Mouse (Mus musculus) NIH3T3 (cell line): ENCODE results near the gene Gm45713.

Experiments used
- DNase-seq: peaks from one replicate; pipeline ENCODE4 v3.0.0-alpha.2; 2012; ENCODE audit warnings: low read depth

The Gm45713 gene

DNA sequence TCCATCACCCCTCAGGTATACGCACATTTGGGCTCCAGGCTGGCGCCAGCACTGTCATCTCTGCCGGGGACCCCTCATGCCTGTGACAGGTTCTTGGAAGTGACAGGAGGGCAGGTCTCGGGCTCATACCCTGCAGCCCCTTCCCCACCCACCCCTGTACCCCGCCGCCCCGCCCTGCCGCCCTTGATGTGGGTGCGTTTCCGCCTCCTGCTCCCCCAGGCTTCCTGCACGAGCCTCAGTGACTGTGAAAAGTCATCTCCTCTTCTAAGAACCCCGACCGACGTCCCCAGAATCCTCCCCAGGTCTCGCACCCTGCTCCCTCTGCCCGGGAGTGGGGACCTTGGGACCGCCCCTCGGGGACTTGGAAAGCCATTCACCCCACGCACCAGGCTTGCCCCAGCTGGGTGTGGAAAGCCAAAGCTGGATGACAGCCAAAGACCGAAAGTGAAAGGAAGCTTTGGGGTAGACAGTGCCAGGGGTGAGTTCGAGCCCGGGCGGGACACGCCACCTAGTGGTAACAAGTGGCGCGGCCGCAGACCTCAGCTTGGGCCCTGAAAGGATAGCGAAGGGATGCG is at the start of gene Gm45713, which contains the start of gene Flt3l:
Gene Gm45713, minus strand, starts transcription at position 239 of the 575 bp plus-strand sequence.
Gene Flt3l, minus strand, starts transcription at position 440 of the 575 bp plus-strand sequence.
- DNase-seq, result peak; percentile 97

DNA sequence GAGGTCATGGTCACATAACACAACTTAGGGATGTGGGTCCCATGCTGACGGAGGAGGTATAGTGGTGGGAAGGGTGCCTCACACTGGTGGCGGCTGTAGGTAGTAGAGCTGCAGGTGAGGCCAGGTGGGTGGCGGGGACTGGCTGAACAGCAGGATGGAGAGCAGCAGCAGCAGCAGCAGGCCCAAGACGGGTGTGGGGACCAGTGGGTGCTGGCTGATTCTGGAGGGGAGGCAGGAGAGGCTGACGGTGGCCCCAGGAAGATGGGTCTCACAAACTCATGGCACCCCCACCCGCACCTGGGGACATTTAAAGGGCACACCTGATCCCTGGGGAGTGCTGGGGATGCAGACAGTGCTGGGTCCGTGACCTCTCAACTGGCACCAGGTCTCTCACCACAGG is 47.6 kb upstream of the Gm45713 start:
- no peak for DNase-seq

DNA sequence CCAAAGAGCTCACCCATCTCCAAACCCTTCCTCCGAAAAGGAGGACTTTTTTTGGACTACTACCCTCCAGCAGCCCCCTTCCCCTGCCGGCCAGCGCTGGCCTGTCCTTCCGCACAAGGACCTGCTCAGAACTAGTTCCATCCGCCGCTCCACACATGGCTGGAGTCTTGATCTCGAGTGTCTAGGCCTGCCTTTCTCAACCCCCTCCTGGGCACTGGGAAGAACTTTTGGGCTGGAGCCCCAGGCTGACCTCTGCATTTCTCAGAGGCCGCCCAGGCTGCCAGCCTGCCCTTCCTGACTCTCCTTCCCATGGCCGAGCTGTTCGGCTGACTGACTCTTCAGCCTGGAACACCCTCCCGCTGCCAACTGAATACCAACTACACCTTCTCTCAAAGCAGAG is 46.6 kb upstream of the Gm45713 start:
- DNase-seq, result no peak

DNA sequence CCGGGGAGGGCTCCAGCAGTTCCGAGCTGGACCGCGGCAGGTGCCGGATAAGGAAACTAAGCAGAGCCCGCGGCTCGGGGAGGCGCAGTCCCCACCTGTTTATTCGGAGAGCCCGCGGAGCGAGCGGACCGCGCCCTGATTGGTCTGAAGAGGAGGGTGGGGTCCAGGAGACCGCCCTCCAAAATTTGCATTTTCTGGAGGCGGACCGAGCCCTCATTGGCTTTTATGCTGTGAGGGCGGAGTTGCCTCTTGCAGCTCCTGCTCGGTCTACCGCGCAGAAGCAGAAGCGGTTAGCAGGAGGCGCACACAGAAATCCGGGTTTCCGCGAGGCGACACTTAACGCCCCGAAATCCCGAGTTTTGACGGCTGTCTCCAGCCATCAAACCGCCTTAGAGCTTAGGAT is 46.2 kb upstream of the Gm45713 start:
- peak; percentile 25 for DNase-seq

DNA sequence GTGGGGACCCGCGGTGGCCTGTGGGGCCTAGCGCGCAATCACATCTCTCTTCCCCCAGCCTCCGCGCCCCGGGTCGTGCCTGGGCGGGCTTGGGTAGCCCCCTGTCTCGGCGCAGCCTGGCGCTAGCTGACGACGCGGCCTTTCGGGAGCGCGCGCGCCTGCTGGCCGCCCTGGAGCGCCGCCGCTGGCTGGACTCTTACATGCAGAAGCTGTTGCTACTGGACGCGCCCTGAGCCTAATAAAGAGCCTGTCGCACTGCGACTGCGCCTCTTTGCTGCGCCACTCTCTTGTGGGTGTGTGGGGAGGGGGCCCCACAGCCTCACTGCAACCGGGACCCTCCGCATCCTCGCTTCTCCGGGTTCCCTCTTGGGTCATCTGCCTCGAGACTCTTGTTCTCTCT is 45.5 kb upstream of the Gm45713 start:
- no peak for DNase-seq

DNA sequence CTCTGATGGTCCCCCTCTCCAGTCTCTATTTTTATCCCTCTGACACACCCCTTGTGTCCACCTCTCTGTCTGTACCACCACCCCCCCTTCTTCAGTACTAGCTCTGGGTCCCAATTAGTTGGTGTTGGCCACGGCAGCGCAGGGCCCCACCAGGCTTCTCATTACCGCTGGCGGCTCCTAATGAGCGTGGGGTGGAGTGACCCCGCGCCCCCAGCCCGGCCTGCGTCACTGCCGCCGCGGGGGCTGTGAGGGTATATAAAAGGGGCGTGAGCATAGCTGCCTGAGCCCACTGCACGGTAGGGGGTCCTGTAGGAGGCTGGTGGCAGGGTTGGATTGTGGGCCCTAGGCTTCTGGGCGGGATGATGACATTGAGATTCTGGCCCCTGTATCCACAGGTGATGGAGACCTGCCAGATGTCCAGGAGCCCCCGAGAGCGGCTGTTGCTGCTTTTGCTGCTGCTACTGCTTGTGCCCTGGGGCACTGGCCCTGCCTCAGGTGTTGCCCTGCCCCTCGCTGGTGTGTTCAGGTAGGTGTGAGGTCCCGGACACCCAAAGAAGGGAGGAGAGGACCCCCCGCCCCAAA is 45.0 kb upstream of the Gm45713 start, which contains the start of gene Pth2:
Gene Pth2, plus strand, starts transcription at position 100 of the 582 bp plus-strand sequence.
- DNase-seq, result no peak

DNA sequence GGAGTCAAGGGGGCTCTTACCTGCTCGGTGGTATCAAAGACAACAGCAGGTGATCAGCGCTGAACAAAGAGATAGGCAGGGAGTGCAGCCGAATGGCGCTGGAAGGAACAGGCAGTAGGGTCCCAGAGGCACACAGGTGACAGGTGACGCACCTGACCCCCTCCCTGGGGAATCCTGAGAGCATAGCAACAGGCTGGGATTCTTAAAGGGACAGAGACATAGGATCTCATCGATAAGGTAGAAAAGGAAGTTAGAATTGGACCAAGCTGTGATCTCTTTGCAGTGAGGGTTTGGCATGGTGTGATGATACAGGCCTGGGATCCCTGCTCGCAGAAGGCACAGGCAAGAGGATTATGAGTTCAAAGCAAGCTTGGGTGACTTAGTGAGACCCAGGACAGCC is 43.4 kb upstream of the Gm45713 start, which contains the start of gene Gfy:
Gene Gfy, minus strand, starts transcription at position 101 of the 400 bp plus-strand sequence.
- DNase-seq, result no peak

DNA sequence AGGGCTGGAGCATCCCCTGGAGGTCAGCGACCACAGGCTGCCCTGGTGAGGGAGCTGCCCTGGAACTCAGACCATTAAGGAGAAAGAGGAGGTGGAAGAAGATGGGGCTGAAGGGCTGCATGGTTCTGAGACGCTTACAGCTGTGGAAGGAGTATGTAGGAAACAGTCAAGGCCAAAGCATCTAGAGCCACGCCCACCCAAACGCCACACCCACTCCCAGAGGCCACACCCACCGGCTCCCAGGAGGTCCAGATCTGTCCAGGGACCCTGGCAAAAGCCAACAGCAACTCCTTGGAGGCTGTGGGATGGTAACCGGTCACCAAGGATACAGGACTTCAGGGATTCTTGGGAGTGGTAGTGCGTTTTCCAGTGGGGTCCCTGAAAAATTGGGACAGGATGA is 42.5 kb upstream of the Gm45713 start:
- DNase-seq, result no peak

DNA sequence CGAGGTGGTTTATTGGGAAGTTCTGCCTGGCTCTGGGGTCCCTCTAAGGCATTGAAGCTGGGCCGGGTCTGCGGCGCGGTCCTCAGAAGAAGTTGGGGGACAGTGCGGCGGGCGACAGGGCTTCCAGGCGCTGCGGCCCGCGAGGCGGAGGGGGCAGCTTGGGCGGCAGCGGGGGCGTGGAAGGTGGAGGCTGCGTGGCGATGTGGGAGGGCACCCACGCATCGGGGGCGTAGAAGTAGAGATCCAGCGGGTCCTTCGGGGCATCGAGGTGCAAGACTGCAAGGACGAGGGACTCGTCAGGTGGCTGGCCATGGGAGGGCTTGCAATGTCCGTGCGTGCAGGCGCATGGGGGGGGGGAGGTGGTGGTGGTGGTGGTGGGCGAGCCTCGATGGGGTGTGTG is 40.3 kb upstream of the Gm45713 start:
- no peak for DNase-seq

DNA sequence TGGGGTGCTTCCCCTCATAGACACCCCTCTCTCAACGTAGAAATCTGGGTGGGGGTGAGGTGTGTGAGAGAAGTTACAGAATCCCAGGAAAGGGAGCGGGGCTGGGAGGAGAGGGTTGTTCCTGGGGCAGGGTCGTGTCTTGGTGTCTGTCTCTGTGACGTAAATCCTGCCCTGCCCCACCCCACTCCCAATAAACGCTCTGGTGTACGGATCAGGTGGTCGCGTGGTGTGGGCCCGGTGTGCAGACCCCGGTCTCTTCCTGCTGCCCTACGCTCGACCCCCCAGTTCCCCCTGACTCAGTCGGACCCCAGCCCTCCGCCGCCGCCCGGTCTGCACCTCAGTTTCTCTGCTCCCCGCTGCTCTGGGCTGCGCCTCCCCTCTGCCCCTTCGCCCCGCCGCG is 39.9 kb upstream of the Gm45713 start:
- DNase-seq, result no peak

DNA sequence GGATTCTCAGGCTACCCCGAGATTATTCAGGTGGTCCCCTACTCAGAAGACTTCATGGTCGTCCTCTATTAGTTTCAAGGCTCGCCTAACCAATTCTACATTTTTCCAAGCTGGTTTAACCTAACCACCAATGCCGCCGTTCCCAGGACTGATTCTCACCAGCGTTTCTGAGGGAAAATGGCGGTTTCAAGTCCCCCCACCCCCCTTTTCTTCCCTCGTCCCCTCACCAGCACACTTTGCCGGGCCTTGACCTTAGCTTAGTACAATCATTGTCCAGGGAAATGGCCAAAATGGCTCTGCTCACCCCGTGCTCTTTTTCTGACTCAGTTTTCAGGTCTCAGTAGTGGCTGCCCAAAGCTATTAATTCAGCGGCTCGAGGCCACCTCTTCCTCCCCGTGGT is 39.4 kb upstream of the Gm45713 start:
- no peak for DNase-seq

DNA sequence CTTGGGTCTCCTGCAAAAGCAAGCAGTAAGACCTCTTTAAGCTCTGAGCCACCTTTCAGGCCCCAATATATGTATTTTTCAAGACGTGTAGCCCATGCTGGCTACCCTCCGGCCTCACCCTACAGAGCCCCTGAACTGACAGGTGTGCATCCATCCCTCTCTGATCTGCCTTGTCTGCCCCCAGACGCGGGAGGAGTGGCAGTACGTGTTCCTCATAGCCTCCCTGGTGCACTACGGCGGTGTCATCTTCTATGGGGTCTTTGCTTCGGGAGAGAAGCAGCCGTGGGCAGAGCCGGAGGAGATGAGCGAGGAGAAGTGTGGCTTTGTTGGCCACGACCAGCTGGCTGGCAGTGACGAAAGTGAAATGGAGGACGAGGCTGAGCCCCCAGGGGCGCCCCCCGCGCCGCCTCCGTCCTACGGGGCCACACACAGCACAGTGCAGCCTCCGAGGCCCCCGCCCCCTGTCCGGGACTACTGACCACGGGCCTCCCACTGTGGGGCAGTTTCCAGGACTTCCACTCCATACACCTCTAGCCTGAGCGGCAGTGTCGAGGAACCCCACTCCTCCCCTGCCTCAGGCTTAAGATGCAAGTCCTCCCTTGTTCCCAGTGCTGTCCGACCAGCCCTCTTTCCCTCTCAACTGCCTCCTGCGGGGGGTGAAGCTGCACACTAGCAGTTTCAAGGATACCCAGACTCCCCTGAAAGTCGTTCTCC is 38.7 kb upstream of the Gm45713 start:
- DNase-seq, result no peak

DNA sequence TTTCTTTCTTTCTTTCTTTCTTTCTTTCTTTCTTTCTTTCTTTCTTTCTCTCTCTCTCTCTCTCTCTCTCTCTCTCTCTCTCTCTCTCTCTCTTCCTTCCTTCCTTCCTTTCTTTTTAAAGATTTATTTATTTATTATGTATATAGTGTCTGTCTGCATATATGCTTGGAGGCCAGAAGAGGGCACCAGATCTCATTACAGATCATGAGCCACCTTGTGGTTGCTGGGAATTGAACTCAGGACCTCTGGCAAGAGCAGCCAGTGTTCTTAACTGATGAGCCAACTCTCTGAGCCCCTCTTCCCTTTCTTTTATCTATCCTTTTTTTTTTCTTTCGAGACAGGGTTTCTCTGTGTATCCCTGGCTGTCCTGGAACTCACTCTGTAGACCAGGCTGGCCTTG is 37.7 kb upstream of the Gm45713 start:
- DNase-seq, result peak; percentile 75

DNA sequence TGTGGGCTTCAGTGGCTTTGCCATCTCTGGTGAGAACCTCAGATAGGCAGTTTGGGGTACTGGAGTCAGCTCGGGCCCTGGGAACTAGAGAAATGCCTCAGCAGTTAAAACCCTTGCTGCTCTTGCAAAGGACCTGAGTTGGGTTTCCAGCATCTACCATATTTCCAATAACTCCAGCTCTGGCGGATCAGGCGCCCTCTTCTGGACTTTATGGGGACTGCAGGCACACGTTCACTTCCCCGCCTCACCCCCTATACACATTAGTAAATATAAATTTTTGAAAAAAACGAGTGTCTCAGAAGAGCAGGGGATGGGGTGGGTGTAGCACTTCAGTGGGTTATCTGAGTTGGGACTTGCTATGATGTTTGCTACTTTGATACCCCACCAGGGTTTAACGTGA is 36.9 kb upstream of the Gm45713 start:
- peak; percentile 35 for DNase-seq

DNA sequence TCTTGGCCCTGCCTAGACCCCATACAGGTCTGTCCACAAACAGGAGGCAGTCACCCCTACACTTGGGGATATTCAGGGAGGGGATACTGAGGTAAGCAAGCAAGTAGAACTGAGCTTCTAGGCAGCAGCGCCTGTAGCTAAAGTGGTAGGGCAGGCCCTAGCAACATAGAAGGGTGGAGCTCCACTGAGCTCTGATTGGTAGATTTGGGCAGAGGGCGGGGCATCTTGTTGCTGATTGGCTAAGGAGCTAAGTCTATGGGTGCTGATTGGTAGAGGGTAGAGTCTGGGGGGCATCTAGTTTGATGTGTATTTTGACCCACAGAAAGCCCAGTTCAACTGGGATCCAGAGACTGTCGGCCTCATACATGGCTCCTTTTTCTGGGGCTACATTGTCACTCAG is 33.5 kb upstream of the Gm45713 start:
- DNase-seq, result no peak

DNA sequence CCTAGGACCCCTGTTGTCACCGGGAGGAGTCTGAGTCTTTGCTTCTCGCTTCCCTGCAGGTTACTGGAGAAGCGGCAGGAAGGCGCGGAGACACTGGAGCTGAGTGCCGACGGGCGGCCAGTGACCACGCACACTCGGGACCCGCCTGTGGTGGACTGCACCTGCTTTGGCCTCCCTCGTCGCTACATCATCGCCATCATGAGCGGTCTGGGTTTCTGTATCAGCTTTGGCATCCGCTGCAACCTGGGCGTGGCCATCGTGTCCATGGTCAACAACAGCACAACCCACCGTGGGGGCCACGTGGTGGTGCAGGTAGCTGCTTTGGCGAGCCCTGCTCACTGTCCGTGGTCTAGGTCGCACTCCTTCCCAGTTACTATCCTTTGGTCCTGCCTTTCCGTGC is 32.6 kb upstream of the Gm45713 start:
- no peak for DNase-seq

DNA sequence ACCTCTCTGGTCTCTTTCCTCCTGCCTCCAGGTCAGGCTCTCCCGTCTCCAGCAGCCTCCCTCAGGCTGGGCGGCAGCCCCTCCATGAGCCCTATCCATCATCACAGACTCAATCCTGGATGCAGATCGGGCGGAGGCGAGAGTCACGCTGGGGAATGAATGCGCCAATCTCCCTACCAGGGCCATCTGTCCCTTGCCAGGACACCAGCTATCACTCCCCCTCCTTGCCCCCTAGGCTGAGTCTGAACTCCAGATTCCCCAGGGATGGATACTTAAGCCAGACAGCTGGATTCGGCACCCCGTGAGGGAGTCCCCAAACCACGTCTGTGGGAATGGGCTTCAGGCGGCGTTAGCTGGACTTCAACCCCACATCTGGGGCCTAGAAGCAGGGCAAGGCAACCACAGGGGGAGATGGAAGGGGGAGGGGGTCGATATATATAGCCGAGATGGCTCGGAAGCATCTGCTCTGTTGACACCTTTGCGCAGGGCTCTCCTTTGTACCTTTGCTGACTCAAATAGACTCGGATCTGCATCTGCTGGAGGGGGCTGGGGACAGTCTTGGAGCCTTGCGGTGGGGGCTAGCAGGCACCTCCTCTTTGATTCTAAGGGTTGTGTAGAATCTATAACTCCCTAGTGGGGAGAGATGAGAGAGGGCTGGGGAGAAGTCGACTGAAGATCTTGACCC is 31.9 kb upstream of the Gm45713 start:
- no peak for DNase-seq

DNA sequence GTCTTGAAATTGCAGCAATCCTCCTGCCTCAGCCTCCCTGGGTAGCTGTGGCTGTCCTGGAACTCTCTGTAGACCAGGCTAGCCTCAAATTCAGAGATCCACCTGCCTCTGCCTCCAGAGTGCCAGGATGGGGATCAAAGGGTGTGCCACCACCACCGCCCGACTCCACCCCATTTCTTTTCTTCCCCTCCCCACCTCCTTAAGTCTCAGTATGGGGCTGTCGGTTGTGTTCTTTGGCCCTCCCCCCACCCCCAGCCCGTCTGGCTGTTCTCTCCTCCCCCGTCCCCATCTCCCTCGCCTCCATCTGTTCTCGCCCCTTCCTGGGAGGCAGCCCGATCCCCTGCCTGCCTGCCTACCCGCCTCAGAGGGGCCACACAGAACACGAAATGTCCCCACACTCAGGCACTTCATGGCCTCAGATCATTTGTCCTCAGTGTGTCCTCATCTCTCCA is 30.9 kb upstream of the Gm45713 start:
- no peak for DNase-seq

DNA sequence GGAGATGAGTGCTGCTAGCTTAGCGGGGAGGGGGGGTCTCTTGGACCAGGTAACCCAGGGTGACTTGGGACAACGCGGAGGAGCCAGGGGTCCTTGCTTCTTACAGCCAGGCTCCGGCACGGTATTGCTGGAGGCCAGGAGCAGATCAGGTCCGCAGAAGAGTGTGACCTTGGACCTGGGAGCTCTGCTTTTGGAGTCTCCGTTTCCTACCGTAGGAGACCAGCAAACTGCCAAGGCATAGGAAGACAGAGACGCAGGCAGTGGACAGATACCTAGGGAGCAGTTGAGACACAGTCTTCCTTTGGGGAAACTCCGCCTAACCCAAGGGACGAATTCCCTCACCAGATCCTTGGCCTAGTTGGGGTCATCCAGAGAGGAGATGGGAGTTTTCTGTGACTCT is 29.7 kb upstream of the Gm45713 start:
- no peak for DNase-seq

DNA sequence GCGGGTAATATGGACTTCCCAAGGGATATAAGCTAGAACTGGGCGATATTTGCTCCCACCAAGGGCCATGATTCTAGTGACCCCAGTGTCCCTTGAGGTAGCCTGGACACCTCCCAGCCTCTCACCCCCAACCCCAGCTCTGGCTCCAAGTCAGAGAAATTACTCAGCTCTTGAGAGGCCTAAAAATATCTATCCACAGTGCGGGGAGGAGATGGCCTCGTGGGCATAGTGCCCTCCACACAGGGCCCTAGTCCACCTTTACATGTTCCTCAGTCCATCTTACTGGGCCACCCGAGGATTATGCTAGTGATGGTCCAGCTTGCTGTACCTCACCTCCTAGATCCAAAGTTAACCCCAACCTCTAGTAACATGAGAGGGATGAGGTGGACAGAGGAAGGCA is 28.8 kb upstream of the Gm45713 start:
- DNase-seq, result no peak

DNA sequence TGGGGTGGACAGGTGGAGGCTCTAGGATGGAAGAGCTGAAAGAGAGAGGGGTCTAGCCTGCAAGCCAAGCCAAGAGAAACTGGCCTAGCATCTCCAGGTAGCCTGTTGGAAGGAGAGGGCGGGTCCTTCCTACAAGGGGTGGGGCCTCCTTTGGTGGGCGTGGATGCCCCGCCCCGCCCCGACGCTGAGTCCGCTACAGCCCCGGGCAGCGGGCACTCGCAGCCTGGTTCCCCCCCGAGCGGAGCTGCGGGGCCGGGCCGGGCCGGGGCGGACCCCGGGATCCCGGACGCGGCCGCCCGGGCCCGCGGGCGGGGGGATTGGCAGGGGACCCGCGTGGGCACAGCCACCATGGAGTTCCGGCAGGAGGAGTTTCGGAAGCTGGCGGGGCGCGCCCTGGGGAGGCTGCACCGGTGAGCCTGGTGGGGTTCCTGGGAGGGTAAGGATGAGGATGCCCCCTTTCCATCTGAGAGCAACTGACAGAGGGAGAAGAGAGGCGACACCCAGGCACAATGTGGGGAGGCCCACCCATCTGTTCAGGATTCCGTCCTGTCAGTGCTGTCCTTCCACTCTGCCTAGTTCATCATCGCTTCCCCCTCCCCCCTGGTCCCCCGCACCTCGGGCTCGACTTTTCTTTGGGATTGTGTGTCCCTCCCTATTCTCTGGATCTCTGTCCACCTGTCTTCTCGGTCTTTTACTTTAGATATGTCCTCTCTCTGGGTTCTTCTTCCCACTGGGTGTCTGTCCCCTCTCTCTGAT is 27.9 kb upstream of the Gm45713 start, which contains the start of gene Slc17a7:
Gene Slc17a7, plus strand, starts transcription at position 215 of the 756 bp plus-strand sequence.
- peak; percentile 50 for DNase-seq
